In the genomic region with DNA sequence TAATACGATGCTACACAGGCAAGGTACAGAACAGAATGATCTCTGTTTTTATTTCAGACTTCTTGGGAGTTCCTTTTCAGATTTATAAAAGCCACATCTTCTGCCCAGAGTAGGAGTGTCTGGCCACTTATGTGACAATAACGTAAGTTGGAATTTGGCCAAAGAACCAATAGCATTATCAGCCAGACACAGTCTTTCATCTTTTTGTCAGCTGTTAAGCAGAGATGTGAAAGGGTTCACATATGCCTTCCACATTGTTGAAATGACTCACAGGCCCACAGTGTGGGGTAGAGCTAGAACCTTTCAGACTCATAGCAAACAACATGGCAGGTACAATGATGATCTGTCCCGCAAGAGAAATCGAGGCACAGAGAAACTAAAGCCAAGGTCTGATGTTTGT, we compare ENCODE assay signal across 31 mouse cellular contexts. TPM values are rescaled to one million over a fixed set of nuclear protein-coding genes. Genes with fewer than 3 reads are reported as not detected.
DNase-seq lines count a peak whose midpoint lies in the region; ATAC-seq and TF ChIP-seq lines count a peak whose summit lies in the region.
"Had no signal": no experiment of that assay in that cellular context is flagged by ENCODE, and none has a peak within 500 bp of the region (broad histone marks: within the 10 kb centered on the region; RNA-seq: fewer than 3 reads in every experiment).

No protein-coding gene starts in this region.

- H3K36me3 ChIP-seq in liver, postnatal 0 days (replicated peaks; ENCODE audit: insufficient read depth, low read length) = no peaks in the 10 kb centered on the region
- no peaks in the 10 kb centered on the region for H3K36me3 ChIP-seq in forebrain, embryonic 14.5 days (ENCODE audit: control insufficient read depth, insufficient read depth, low read length)
- H3K36me3 ChIP-seq: embryonic facial prominence, embryonic 15.5 days; forebrain, embryonic 12.5 days; hindbrain, embryonic 10.5 days; hindbrain, embryonic 15.5 days; kidney, embryonic 15.5 days; limb, embryonic 13.5 days; midbrain, embryonic 13.5 days; neural tube, embryonic 13.5 days; stomach, embryonic 15.5 days had no signal

- H3K9ac ChIP-seq in liver, postnatal 0 days (replicated peaks) = no peak overlapping the region
- H3K9ac ChIP-seq in forebrain, embryonic 14.5 days (ENCODE audit: low read length) = no peak overlapping the region
- H3K9ac ChIP-seq: embryonic facial prominence, embryonic 15.5 days; forebrain, embryonic 12.5 days; hindbrain, embryonic 15.5 days; kidney, embryonic 15.5 days; limb, embryonic 13.5 days; liver, embryonic 14.5 days; midbrain, embryonic 13.5 days; neural tube, embryonic 13.5 days; stomach, embryonic 15.5 days had no signal

- TF ChIP-seq EP300 in liver, postnatal 0 days (IDR thresholded peaks at IDR 0.05; ENCODE audit: low read depth) = 0 out of 2 replicates have a peak, but pooled peaks have one; percentile 13

- no peaks in the 10 kb centered on the region for H3K27me3 ChIP-seq in liver, postnatal 0 days (ENCODE audit: insufficient read depth, low read length)
- H3K27me3 ChIP-seq in forebrain, embryonic 14.5 days (replicated peaks; ENCODE audit: control insufficient read depth, insufficient read depth, low read length) = no peaks in the 10 kb centered on the region
- H3K27me3 ChIP-seq: embryonic facial prominence, embryonic 15.5 days; forebrain, embryonic 12.5 days; hindbrain, embryonic 15.5 days; kidney, embryonic 15.5 days; limb, embryonic 13.5 days; megakaryocyte, embryonic 14.5 days; midbrain, embryonic 13.5 days; neural tube, embryonic 13.5 days; stomach, embryonic 15.5 days had no signal

- peak; percentile 39 for DNase-seq in retina, postnatal 1 day
- DNase-seq in retina, embryonic 14.5 days (ENCODE audit: low spot score) = no peak
- DNase-seq in c-Kit-positive CD71-negative TER-119-negative erythroid progenitor cells, embryonic 14.5 days (ENCODE audit: low read depth) = peak; percentile 17
- DNase-seq in liver, postnatal 0 days = no peak
- DNase-seq in thymus, postnatal 36 days = no peak
- DNase-seq in urinary bladder, postnatal 14 days (ENCODE audit: low spot score) = no peak
- no peak for DNase-seq in forebrain, embryonic 14.5 days (ENCODE audit: low spot score)
- DNase-seq: adrenal gland, postnatal 25 days; B cell, adult 2 months; cerebellum, adult 11 months; cerebellum, adult 9-10 months; cerebellum, postnatal 36 days; gastrocnemius, postnatal 14 days; heart, postnatal 14 days; kidney, adult 18-20 months; kidney, postnatal 36 days; lung, postnatal 36 days; right cerebral cortex, postnatal 25 days; thymus, postnatal 25 days had no signal

- H3K4me2 ChIP-seq in liver, postnatal 0 days (ENCODE audit: low read depth, low read length) = no peak overlapping the region
- H3K4me2 ChIP-seq in forebrain, embryonic 14.5 days (ENCODE audit: low read length) = no peak overlapping the region
- H3K4me2 ChIP-seq: embryonic facial prominence, embryonic 15.5 days; forebrain, embryonic 12.5 days; hindbrain, embryonic 15.5 days; kidney, embryonic 15.5 days; limb, embryonic 13.5 days; midbrain, embryonic 13.5 days; neural tube, embryonic 13.5 days; stomach, embryonic 15.5 days had no signal

- H3K4me3 ChIP-seq in liver, postnatal 0 days (ENCODE audit: low read depth, low read length) = no peak overlapping the region
- no peak overlapping the region for H3K4me3 ChIP-seq in forebrain, embryonic 14.5 days (ENCODE audit: low read depth, low read length)
- H3K4me3 ChIP-seq: embryonic facial prominence, embryonic 15.5 days; forebrain, embryonic 12.5 days; hindbrain, embryonic 10.5 days; hindbrain, embryonic 15.5 days; kidney, embryonic 15.5 days; layer of hippocampus, adult 2 months; limb, embryonic 13.5 days; midbrain, embryonic 13.5 days; neural tube, embryonic 13.5 days; stomach, embryonic 15.5 days had no signal

- TF ChIP-seq CTCF in liver, postnatal 0 days (IDR thresholded peaks at IDR 0.05; ENCODE audit: low read depth) = no peak

- ATAC-seq in liver, postnatal 0 days = no peak
- ATAC-seq in forebrain, embryonic 14.5 days = no peak
- ATAC-seq: midbrain, embryonic 13.5 days had no signal

- WGBS in liver, postnatal 0 days (ENCODE audit: insufficient replicate concordance) = 69% methylated on average over 4 of the region's 4 CpGs
- 64% methylated on average over 4 of the region's 4 CpGs for WGBS in forebrain, embryonic 14.5 days

- H3K4me1 ChIP-seq in liver, postnatal 0 days (ENCODE audit: insufficient read depth) = no peaks in the 10 kb centered on the region
- no peaks in the 10 kb centered on the region; the same call in 1 of the 2 replicates for H3K4me1 ChIP-seq in forebrain, embryonic 14.5 days (ENCODE audit: control insufficient read depth, insufficient read depth, low read length)
- H3K4me1 ChIP-seq: embryonic facial prominence, embryonic 15.5 days; forebrain, embryonic 12.5 days; hindbrain, embryonic 10.5 days; hindbrain, embryonic 15.5 days; kidney, embryonic 15.5 days; limb, embryonic 13.5 days; neural tube, embryonic 13.5 days; stomach, embryonic 15.5 days had no signal

- H3K9me3 ChIP-seq in liver, postnatal 0 days (ENCODE audit: low read length) = no peaks in the 10 kb centered on the region
- no peaks in the 10 kb centered on the region for H3K9me3 ChIP-seq in forebrain, embryonic 14.5 days (replicated peaks; ENCODE audit: control insufficient read depth, low read length)
- H3K9me3 ChIP-seq: embryonic facial prominence, embryonic 15.5 days; forebrain, embryonic 12.5 days; hindbrain, embryonic 10.5 days; hindbrain, embryonic 15.5 days; kidney, embryonic 15.5 days; limb, embryonic 13.5 days; megakaryocyte, embryonic 14.5 days; midbrain, embryonic 13.5 days; neural tube, embryonic 13.5 days; stomach, embryonic 15.5 days had no signal

- H3K27ac ChIP-seq in liver, postnatal 0 days (ENCODE audit: low read depth) = no peak overlapping the region
- no peak overlapping the region for H3K27ac ChIP-seq in forebrain, embryonic 14.5 days (ENCODE audit: low read depth, low read length)
- H3K27ac ChIP-seq: embryonic facial prominence, embryonic 15.5 days; forebrain, embryonic 12.5 days; hindbrain, embryonic 10.5 days; hindbrain, embryonic 15.5 days; kidney, embryonic 15.5 days; layer of hippocampus, adult 2 months; limb, embryonic 13.5 days; liver, embryonic 14.5 days; midbrain, embryonic 13.5 days; neural tube, embryonic 13.5 days; stomach, embryonic 15.5 days had no signal

RNA-seq across cellular contexts. Expression of a gene that starts 16.4 kb away (rescaled TPM):
- 0.14 and 0.15 TPM in 2 replicates for polyA plus RNA-seq in liver, postnatal 0 days (2015; fragmentation: Nextera tagmentation; extraction: Ambion mirVana)
- polyA plus RNA-seq in forebrain, embryonic 14.5 days (2014; fragmentation: Nextera tagmentation; extraction: Ambion mirVana) = 0.89 and 1.4 TPM in 2 replicates

Comparison
In these comparisons a context has a peak if more than half of its experiments do, and no peak if none do; other contexts are left out.
1. DNase-seq: peak in retina, postnatal 1 day (single experiment) and c-Kit-positive CD71-negative TER-119-negative erythroid progenitor cells, embryonic 14.5 days (single experiment); none in retina, embryonic 14.5 days (single experiment), liver, postnatal 0 days (single experiment), thymus, postnatal 36 days (0 of 2), urinary bladder, postnatal 14 days (single experiment) and forebrain, embryonic 14.5 days (single experiment).